Mouse (Mus musculus): ENCODE measurements around the gene Grk4. TPM values are rescaled to one million over a fixed set of nuclear protein-coding genes. Genes with fewer than 3 reads are reported as not detected.

Grk4 gene
- polyA plus RNA-seq, 1 experiment from 2014 or later: 0.93 TPM

DNA sequence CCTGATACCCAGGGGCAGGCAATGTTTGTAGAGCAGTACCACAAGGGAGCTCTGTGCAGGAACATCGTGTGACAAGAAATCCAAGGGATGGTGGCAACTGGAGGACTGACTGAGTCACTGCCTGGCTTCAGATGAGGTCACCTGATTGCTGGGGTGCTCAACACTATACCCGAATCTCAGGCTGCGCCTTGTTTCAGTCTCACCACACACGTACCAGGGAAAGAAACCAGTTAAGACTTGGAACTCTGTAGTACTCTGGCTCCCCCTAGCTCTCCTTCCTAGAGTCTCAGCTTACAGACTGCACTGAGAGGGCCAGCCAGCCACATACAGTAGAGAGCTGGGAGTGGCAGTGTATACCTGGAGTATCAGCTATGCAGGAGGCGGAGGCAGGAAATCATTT is 17.2 kb upstream of the Grk4 start:
- Histone ChIP-seq H3K27ac (ENCODE audit: low read length) (no peak overlapping the region), H3K4me2 (ENCODE audit: low read depth, low read length) (no peak overlapping the region), H3K27me3 (replicated peaks; ENCODE audit: control insufficient read depth, insufficient read depth, low read length) (no peaks in the 10 kb centered on the region), H3K4me1 (ENCODE audit: control insufficient read depth, insufficient read depth, low read length) (no peaks in the 10 kb centered on the region), H3K36me3 (ENCODE audit: control insufficient read depth, insufficient read depth, low read length) (peaks cover 13% of the 10 kb centered on the region), H3K9me3 (ENCODE audit: control insufficient read depth, low read length) (no peaks in the 10 kb centered on the region), H3K9ac (ENCODE audit: low read depth, low read length) (no peak overlapping the region), H3K4me3 (ENCODE audit: low read length) (no peak overlapping the region)
- 74% methylated on average over 5 of the region's 5 CpGs for WGBS
- peak; percentile 73 for ATAC-seq

DNA sequence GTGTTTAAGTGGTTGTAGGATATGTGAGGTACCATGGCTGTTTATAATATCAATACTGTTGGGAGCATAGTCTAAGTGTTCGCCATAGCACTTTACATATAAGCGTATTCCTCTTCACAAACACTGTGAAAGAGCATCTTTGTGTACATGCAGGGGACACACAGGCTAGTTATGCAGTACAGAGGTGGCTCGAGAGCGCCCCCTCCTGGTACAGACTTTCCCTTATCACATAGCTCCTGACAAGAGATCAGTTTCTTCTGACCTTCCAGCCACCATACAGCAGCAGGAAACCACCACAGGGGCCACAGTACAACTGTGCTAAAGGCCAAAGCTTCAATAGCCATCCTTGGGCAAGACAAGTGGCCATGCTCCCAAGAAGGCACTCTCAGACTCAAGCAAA is 12.6 kb upstream of the Grk4 start:
- Histone ChIP-seq H3K4me1 (ENCODE audit: control insufficient read depth, insufficient read depth, low read length) (no peaks in the 10 kb centered on the region), H3K36me3 (ENCODE audit: control insufficient read depth, insufficient read depth, low read length) (peaks cover 20% of the 10 kb centered on the region), H3K4me3 (ENCODE audit: low read length) (no peak overlapping the region), H3K4me2 (ENCODE audit: low read depth, low read length) (no peak overlapping the region), H3K27me3 (replicated peaks; ENCODE audit: control insufficient read depth, insufficient read depth, low read length) (no peaks in the 10 kb centered on the region), H3K9ac (ENCODE audit: low read depth, low read length) (no peak overlapping the region), H3K9me3 (ENCODE audit: control insufficient read depth, low read length) (no peaks in the 10 kb centered on the region), H3K27ac (ENCODE audit: low read length) (no peak overlapping the region)
- 45% methylated on average over 4 of the region's 4 CpGs for WGBS
- ATAC-seq: 0 out of 2 replicates have a peak, but pooled peaks have one; percentile 42

DNA sequence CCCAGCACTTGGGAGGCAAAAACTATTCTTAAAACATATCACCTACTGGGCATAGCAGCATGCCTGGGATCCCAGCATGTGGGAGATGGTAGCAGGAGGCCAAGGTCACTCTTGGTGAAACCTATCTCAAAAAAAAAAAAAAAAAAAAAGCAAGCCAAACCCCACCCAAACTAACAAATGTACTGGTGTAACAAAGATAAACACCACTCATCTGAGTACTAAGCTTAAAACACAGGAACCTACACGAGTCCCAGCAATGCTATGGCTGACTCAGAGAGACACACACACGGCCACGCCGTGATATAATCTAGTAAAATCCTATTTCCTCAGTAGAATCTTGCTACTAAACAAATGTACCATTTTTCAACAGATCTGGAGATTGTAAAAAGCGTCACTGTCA is 7.2 kb upstream of the Grk4 start:
- peaks cover 15% of the 10 kb centered on the region for H3K36me3 ChIP-seq (ENCODE audit: control insufficient read depth, insufficient read depth, low read length)
- WGBS: 77% methylated on average over 5 of the region's 5 CpGs

DNA sequence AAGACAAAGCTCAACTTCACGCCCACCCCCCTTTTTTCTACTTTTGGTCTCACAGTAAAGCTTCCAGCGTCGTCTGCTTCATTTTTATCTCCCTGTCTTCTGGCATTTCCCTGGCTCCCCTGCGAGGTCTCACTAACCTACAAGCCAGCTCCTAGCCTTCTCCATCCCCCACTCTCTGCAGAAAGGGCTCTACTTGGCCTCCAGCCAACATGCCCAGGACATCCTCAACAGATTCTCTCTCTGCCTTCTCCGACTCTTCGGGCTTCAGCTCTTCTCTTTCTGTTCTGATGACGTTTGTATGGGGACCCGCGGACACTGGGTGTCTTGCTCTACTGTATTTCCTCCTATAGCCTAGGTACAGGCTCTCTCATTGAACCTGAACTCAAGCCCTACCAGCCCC is 5.3 kb upstream of the Grk4 start:
- Histone ChIP-seq H3K4me3 (ENCODE audit: low read length) (no peak overlapping the region), H3K4me2 (ENCODE audit: low read depth, low read length) (no peak overlapping the region), H3K36me3 (ENCODE audit: control insufficient read depth, insufficient read depth, low read length) (peaks cover 11% of the 10 kb centered on the region; the same call in 1 of the 2 replicates), H3K9me3 (ENCODE audit: control insufficient read depth, low read length) (no peaks in the 10 kb centered on the region), H3K4me1 (ENCODE audit: control insufficient read depth, insufficient read depth, low read length) (0 out of 2 replicates have a peak, but pooled peaks cover 5% of the 10 kb centered on the region), H3K27ac (ENCODE audit: low read length) (no peak overlapping the region), H3K9ac (ENCODE audit: low read depth, low read length) (no peak overlapping the region), H3K27me3 (replicated peaks; ENCODE audit: control insufficient read depth, insufficient read depth, low read length) (no peaks in the 10 kb centered on the region)
- 78% methylated on average over 9 of the region's 9 CpGs for WGBS
- ATAC-seq: no peak

More for the DNA sequence above, 7.2 kb upstream of the Grk4 start:
- no peaks in the 10 kb centered on the region for H3K4me1 ChIP-seq (ENCODE audit: control insufficient read depth, insufficient read depth, low read length)
- no peaks in the 10 kb centered on the region for H3K9me3 ChIP-seq (ENCODE audit: control insufficient read depth, low read length)
- H3K27ac ChIP-seq (ENCODE audit: low read length): no peak overlapping the region
- H3K9ac ChIP-seq (ENCODE audit: low read depth, low read length): no peak overlapping the region
- no peak overlapping the region for H3K4me3 ChIP-seq (ENCODE audit: low read length)
- no peaks in the 10 kb centered on the region for H3K27me3 ChIP-seq (replicated peaks; ENCODE audit: control insufficient read depth, insufficient read depth, low read length)
- no peak overlapping the region for H3K4me2 ChIP-seq (ENCODE audit: low read depth, low read length)
- ATAC-seq: no peak

DNA sequence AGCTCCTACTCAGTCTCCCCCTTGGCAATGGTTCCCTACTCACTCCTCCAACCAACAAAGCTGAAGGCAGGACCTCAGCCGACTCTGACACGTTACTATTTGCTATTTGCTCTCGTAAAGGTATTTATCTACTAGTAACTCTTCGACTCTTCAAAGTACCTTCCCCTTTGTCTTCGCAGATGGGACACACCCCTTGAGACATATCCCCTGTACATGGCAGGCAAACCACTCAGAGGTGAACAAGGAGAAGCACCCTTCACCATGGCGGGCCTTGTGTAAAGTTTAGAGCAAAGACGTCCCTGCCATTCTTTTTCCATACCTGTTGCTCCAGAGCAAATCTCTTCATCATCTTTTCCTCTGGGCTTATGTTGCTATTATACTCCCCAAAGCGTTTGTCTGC is 2.6 kb upstream of the Grk4 start:
- H3K27ac ChIP-seq (ENCODE audit: low read length): no peak overlapping the region
- 0 out of 2 replicates have a peak, but pooled peaks cover 3% of the 10 kb centered on the region for H3K36me3 ChIP-seq (ENCODE audit: control insufficient read depth, insufficient read depth, low read length)
- H3K27me3 ChIP-seq (replicated peaks; ENCODE audit: control insufficient read depth, insufficient read depth, low read length): no peaks in the 10 kb centered on the region
- no peak overlapping the region for H3K9ac ChIP-seq (ENCODE audit: low read depth, low read length)
- 0 out of 2 replicates have a peak, but pooled peaks cover 5% of the 10 kb centered on the region for H3K4me1 ChIP-seq (ENCODE audit: control insufficient read depth, insufficient read depth, low read length)
- 81% methylated on average over 8 of the region's 8 CpGs for WGBS
- H3K4me2 ChIP-seq (ENCODE audit: low read depth, low read length): no peak overlapping the region
- ATAC-seq: no peak
- H3K9me3 ChIP-seq (ENCODE audit: control insufficient read depth, low read length): no peaks in the 10 kb centered on the region
- H3K4me3 ChIP-seq (ENCODE audit: low read length): no peak overlapping the region

DNA sequence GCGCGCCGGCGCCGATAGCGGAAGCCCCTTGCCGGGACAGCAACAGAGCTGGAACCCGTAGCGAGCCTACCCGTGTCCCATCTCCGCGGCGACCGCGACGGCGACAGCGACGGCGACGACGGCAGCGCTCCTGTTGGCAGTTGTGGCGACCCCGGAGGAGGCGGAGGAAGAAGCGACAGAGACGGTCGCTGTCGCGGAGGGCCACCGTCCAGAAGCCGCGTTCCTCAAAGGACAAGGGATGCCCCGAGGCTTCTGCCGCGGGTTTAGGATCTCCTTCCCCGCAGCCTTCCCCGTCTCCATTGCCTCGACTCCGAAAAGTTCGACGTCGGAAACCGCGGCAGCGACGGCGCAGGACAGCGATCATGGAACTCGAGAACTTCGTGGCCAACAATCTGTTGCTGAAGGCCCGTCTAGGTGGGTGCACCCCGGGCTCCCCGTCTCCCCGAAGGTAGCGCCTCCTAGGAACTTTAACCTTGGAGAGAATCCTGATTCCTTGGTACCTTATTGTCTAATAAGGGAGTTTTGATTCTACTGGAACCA is 482 bp downstream of the Grk4 start:
- Histone ChIP-seq H3K4me3 (ENCODE audit: low read length) (peak overlapping the region; percentile 71), H3K27ac (ENCODE audit: low read length) (peak overlapping the region; percentile 87), H3K4me2 (ENCODE audit: low read depth, low read length) (peak overlapping the region; percentile 73), H3K9ac (ENCODE audit: low read depth, low read length) (peak overlapping the region; percentile 69), H3K9me3 (ENCODE audit: control insufficient read depth, low read length) (no peaks in the 10 kb centered on the region), H3K27me3 (replicated peaks; ENCODE audit: control insufficient read depth, insufficient read depth, low read length) (no peaks in the 10 kb centered on the region), H3K36me3 (ENCODE audit: control insufficient read depth, insufficient read depth, low read length) (no peaks in the 10 kb centered on the region), H3K4me1 (ENCODE audit: control insufficient read depth, insufficient read depth, low read length) (0 out of 2 replicates have a peak, but pooled peaks cover 5% of the 10 kb centered on the region)
- under 1% methylated on average over 56 of the region's 57 CpGs for WGBS
- no peak for ATAC-seq

DNA sequence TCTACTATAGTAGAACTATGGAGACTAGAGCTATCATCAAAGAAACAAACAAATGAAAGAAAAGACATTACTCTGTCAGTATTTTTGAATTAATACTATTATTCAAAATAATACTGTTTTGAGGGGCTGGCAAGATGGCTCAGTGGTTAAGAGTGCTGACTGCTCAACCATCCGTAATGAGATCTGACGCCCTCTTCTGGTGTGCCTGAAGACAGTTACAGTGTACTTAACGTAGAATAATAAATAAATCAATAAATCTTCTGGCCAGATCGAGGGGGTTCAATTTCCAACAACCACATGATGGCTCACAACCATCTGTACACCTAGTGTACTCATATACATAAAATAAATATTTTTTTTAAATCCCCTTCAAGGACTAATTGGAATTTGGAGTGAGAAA is 1.7 kb downstream of the Grk4 start:
- no peak for ATAC-seq
- H3K4me3 ChIP-seq (ENCODE audit: low read length): no peak overlapping the region

DNA sequence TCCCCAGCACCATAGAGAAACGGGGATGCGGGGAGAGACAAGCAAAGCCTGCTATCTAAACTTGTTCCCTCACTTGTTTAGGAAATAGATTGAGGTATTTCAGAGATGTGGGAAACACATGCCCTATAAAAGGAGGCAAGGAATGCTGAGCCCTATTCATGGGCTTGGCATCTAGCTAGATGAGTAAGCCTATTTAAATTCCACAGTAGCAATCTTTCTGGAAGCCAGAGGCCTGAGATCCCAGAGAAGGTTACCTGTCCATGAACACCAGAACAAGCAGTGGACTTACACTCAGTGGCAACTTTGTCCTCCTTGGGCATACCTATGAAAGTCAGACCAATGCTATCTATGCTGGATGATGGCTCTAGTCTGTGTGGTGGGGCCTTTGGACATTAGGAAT is 3.1 kb downstream of the Grk4 start:
- WGBS: 80% methylated on average over 2 of the region's 2 CpGs
- Histone ChIP-seq H3K36me3 (ENCODE audit: control insufficient read depth, insufficient read depth, low read length) (no peaks in the 10 kb centered on the region), H3K4me2 (ENCODE audit: low read depth, low read length) (no peak overlapping the region), H3K27me3 (replicated peaks; ENCODE audit: control insufficient read depth, insufficient read depth, low read length) (no peaks in the 10 kb centered on the region), H3K27ac (ENCODE audit: low read length) (no peak overlapping the region), H3K9ac (ENCODE audit: low read depth, low read length) (no peak overlapping the region), H3K9me3 (ENCODE audit: control insufficient read depth, low read length) (no peaks in the 10 kb centered on the region), H3K4me3 (ENCODE audit: low read length) (no peak overlapping the region), H3K4me1 (ENCODE audit: control insufficient read depth, insufficient read depth, low read length) (0 out of 2 replicates have a peak, but pooled peaks cover 5% of the 10 kb centered on the region)
- no peak for ATAC-seq

More for the DNA sequence above, 1.7 kb downstream of the Grk4 start:
- 77% methylated on average over 4 of the region's 4 CpGs for WGBS
- H3K9me3 ChIP-seq (ENCODE audit: control insufficient read depth, low read length): no peaks in the 10 kb centered on the region
- 0 out of 2 replicates have a peak, but pooled peaks cover 5% of the 10 kb centered on the region for H3K4me1 ChIP-seq (ENCODE audit: control insufficient read depth, insufficient read depth, low read length)
- no peaks in the 10 kb centered on the region for H3K36me3 ChIP-seq (ENCODE audit: control insufficient read depth, insufficient read depth, low read length)
- no peak overlapping the region for H3K9ac ChIP-seq (ENCODE audit: low read depth, low read length)
- no peak overlapping the region for H3K4me2 ChIP-seq (ENCODE audit: low read depth, low read length)
- no peaks in the 10 kb centered on the region for H3K27me3 ChIP-seq (replicated peaks; ENCODE audit: control insufficient read depth, insufficient read depth, low read length)
- H3K27ac ChIP-seq (ENCODE audit: low read length): no peak overlapping the region

DNA sequence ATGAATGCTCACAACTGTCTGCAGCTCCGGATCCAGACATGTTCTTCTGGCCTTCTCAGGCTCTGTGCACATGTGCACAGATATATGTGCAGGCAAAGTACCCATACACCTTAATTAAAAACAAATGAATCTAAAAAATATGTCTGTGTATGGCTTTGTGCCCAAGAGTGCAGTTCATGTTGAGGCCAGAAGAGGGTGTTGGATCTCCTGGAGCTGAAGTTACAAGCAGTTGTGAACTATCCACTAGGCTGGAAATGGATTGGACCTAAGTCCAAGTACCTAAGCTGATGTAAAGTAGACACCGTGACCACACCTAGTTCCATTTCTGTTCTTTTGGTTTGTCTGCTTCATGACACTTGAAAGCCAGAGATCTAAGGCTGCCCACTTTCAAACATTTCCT is 9.3 kb downstream of the Grk4 start:
- Histone ChIP-seq H3K4me1 (ENCODE audit: control insufficient read depth, insufficient read depth, low read length) (no peaks in the 10 kb centered on the region), H3K9me3 (ENCODE audit: control insufficient read depth, low read length) (no peaks in the 10 kb centered on the region), H3K4me3 (ENCODE audit: low read length) (no peak overlapping the region), H3K27me3 (replicated peaks; ENCODE audit: control insufficient read depth, insufficient read depth, low read length) (no peaks in the 10 kb centered on the region), H3K36me3 (ENCODE audit: control insufficient read depth, insufficient read depth, low read length) (no peaks in the 10 kb centered on the region), H3K4me2 (ENCODE audit: low read depth, low read length) (no peak overlapping the region), H3K9ac (ENCODE audit: low read depth, low read length) (no peak overlapping the region), H3K27ac (ENCODE audit: low read length) (no peak overlapping the region)
- no peak for ATAC-seq
- WGBS: 86% methylated on average over 2 of the region's 2 CpGs

DNA sequence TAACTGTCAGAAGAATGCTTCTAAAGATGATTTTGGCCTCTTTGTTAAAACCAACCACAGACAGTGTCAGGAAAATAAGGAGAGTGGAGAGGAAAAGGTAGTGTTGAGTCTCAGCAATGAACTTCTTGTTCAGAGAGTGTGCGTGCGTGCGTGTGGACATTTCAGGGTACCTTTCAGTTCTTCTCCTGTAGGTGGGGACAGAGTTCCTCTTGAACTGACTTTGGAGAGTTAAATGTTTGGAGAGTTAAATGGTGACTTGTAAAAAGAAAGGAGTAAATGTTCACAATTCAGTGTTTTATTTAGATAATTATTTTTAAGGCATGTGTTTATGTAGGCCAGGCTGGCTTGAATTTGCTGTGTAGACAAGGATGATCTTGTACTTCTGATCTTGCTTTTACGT is 10.1 kb downstream of the Grk4 start:
- no peak overlapping the region for H3K4me3 ChIP-seq (ENCODE audit: low read length)
- H3K4me1 ChIP-seq (ENCODE audit: control insufficient read depth, insufficient read depth, low read length): no peaks in the 10 kb centered on the region
- H3K27me3 ChIP-seq (replicated peaks; ENCODE audit: control insufficient read depth, insufficient read depth, low read length): no peaks in the 10 kb centered on the region
- H3K9me3 ChIP-seq (ENCODE audit: control insufficient read depth, low read length): no peaks in the 10 kb centered on the region
- H3K27ac ChIP-seq (ENCODE audit: low read length): no peak overlapping the region
- no peak overlapping the region for H3K9ac ChIP-seq (ENCODE audit: low read depth, low read length)
- H3K36me3 ChIP-seq (ENCODE audit: control insufficient read depth, insufficient read depth, low read length): no peaks in the 10 kb centered on the region
- H3K4me2 ChIP-seq (ENCODE audit: low read depth, low read length): no peak overlapping the region
- 83% methylated on average over 4 of the region's 4 CpGs for WGBS
- no peak for ATAC-seq

All from intestine, embryonic 16.5 days (tissue).